Mouse (Mus musculus): ENCODE data around the gene Tent5b. TPM values are rescaled to one million over a fixed set of nuclear protein-coding genes. Genes with fewer than 3 reads are reported as not detected.

Tent5b gene
- total RNA-seq, 4 experiments from 2014 or later, result 0.14 to 0.26 TPM; not detected in 2

GRCm38 (mm10) chr4:133469122-133469521 lies 10.8 kb upstream of the Tent5b start:
- DNase-seq (ENCODE audit: low spot score in 2 of 2), result no peak

- DNase-seq (ENCODE audit: low spot score in 2 of 2), result no peak
Observed at GRCm38 (mm10) chr4:133471135-133471821, 8.7 kb upstream of the Tent5b start.

GRCm38 (mm10) chr4:133473833-133474232 lies 6.1 kb upstream of the Tent5b start:
- DNase-seq (ENCODE audit: low spot score in 2 of 2), result no peak

- DNase-seq (ENCODE audit: low spot score in 2 of 2), result no peak
Observed at GRCm38 (mm10) chr4:133480185-133480537, 229 bp downstream of the Tent5b start.

GRCm38 (mm10) chr4:133480754-133481153 lies 822 bp downstream of the Tent5b start:
- DNase-seq (ENCODE audit: low spot score in 2 of 2), result no peak

GRCm38 (mm10) chr4:133481488-133481887 lies 1.6 kb downstream of the Tent5b start:
- no peak for DNase-seq (ENCODE audit: low spot score in 2 of 2)

- no peak for DNase-seq (ENCODE audit: low spot score in 2 of 2)
Observed at GRCm38 (mm10) chr4:133482479-133482878, 2.5 kb downstream of the Tent5b start.

- no peak for DNase-seq (ENCODE audit: low spot score in 2 of 2)
Observed at GRCm38 (mm10) chr4:133484266-133485025, 4.5 kb downstream of the Tent5b start.

GRCm38 (mm10) chr4:133485691-133486425 lies 5.9 kb downstream of the Tent5b start:
- DNase-seq (ENCODE audit: low spot score in 2 of 2), result no peak

GRCm38 (mm10) chr4:133486673-133487357 lies 6.9 kb downstream of the Tent5b start:
- no peak for DNase-seq (ENCODE audit: low spot score in 2 of 2)

- no peak for DNase-seq (ENCODE audit: low spot score in 2 of 2)
Observed at GRCm38 (mm10) chr4:133488619-133489392, 8.9 kb downstream of the Tent5b start.

GRCm38 (mm10) chr4:133489489-133490245 lies 9.7 kb downstream of the Tent5b start:
- DNase-seq (ENCODE audit: low spot score in 2 of 2), result no peak

GRCm38 (mm10) chr4:133491800-133492199 lies 11.9 kb downstream of the Tent5b start:
- DNase-seq (ENCODE audit: low spot score in 2 of 2), result no peak

GRCm38 (mm10) chr4:133493895-133494294 lies 14.0 kb downstream of the Tent5b start:
- DNase-seq (ENCODE audit: low spot score in 2 of 2), result no peak

GRCm38 (mm10) chr4:133494432-133494831 lies 14.5 kb downstream of the Tent5b start:
- DNase-seq (ENCODE audit: low spot score in 2 of 2), result peak in 1 of 2 experiments; percentile 64

GRCm38 (mm10) chr4:133494867-133495266 lies 14.9 kb downstream of the Tent5b start:
- no peak for DNase-seq (ENCODE audit: low spot score in 2 of 2)

- DNase-seq (ENCODE audit: low spot score in 2 of 2), result no peak
Observed at GRCm38 (mm10) chr4:133495711-133496110, 15.8 kb downstream of the Tent5b start.

GRCm38 (mm10) chr4:133496738-133497445 lies 17.0 kb downstream of the Tent5b start:
- DNase-seq (ENCODE audit: low spot score in 2 of 2), result no peak

GRCm38 (mm10) chr4:133497461-133498159 lies 17.7 kb downstream of the Tent5b start:
- no peak for DNase-seq (ENCODE audit: low spot score in 2 of 2)

Data from left cerebral cortex, adult 8-10 months (tissue).